Comparison of ENCODE assay signal across 9 mouse cellular contexts in the genomic region with DNA sequence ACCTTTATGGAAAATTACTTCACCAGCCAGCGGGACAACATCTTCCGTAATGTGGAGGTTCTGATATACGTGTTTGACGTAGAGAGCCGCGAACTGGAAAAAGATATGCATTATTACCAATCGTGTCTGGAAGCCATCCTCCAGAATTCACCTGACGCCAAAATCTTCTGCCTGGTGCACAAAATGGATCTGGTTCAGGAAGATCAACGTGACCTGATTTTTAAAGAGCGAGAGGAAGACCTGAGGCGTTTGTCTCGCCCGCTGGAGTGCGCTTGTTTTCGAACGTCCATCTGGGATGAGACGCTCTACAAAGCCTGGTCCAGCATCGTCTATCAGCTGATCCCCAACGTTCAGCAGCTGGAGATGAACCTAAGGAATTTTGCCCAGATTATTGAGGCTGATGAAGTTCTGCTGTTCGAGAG. TPM values are rescaled to one million over a fixed set of nuclear protein-coding genes. Genes with fewer than 3 reads are reported as not detected.
A peak's percentile ranks its signal among the peaks of the same experiment; 100 is the strongest.
DNase-seq lines count a peak whose midpoint lies in the region; ATAC-seq and TF ChIP-seq lines count a peak whose summit lies in the region.
"Had no signal": no experiment of that assay in that cellular context is flagged by ENCODE, and none has a peak within 500 bp of the region (broad histone marks: within the 10 kb centered on the region; RNA-seq: fewer than 3 reads in every experiment).

No protein-coding gene starts in this region.

- no peak for ATAC-seq in midbrain, embryonic 12.5 days (ENCODE audit: low FRiP score, low read depth)

- intact Hi-C loops in gastrocnemius, postnatal 36 days (cut with DNase I) = loop anchor here (5.0 kb wide), 1 partner anchor 36 kb away; the partner anchor contains the start of gene Haus6

- peaks cover 35% of the 10 kb centered on the region for H3K4me1 ChIP-seq in E14TG2a.4 (replicated peaks; ENCODE audit: low read depth, low read length)
- H3K4me1 ChIP-seq in hindbrain, embryonic 10.5 days (replicated peaks) = peaks cover 28% of the 10 kb centered on the region
- peaks cover 21% of the 10 kb centered on the region for H3K4me1 ChIP-seq in limb, embryonic 10.5 days
- peaks cover 24% of the 10 kb centered on the region for H3K4me1 ChIP-seq in midbrain, embryonic 12.5 days

- under 1% methylated on average over 20 of the region's 20 CpGs for WGBS in hindbrain, embryonic 10.5 days
- under 1% methylated on average over 20 of the region's 20 CpGs for WGBS in limb, embryonic 10.5 days
- under 1% methylated on average over 20 of the region's 20 CpGs for WGBS in midbrain, embryonic 12.5 days

- peak overlapping the region; percentile 62 for H3K4me2 ChIP-seq in midbrain, embryonic 12.5 days (replicated peaks)

- H3K36me3 ChIP-seq in E14TG2a.4 (ENCODE audit: insufficient read depth, low read length) = peaks cover 47% of the 10 kb centered on the region
- H3K36me3 ChIP-seq in hindbrain, embryonic 10.5 days = peaks cover 27% of the 10 kb centered on the region
- peaks cover 35% of the 10 kb centered on the region for H3K36me3 ChIP-seq in limb, embryonic 10.5 days
- H3K36me3 ChIP-seq in midbrain, embryonic 12.5 days = peaks cover 12% of the 10 kb centered on the region

- peak overlapping the region; percentile 98 for H3K27ac ChIP-seq in hindbrain, embryonic 10.5 days
- peak overlapping the region; percentile 94 for H3K27ac ChIP-seq in limb, embryonic 10.5 days
- peak overlapping the region; percentile 97 for H3K27ac ChIP-seq in midbrain, embryonic 12.5 days (replicated peaks)

- H3K9me3 ChIP-seq in E14TG2a.4 (ENCODE audit: low read length) = no peaks in the 10 kb centered on the region
- no peaks in the 10 kb centered on the region for H3K9me3 ChIP-seq in hindbrain, embryonic 10.5 days
- H3K9me3 ChIP-seq in limb, embryonic 10.5 days (replicated peaks) = no peaks in the 10 kb centered on the region
- no peaks in the 10 kb centered on the region for H3K9me3 ChIP-seq in midbrain, embryonic 12.5 days

- no peak for TF ChIP-seq CTCF in E14TG2a.4 (conservative IDR thresholded peaks at IDR 0.05; ENCODE audit: low read length)

- H3K9ac ChIP-seq in midbrain, embryonic 12.5 days (replicated peaks) = peak overlapping the region; percentile 93

- peak overlapping the region; percentile 97 for H3K4me3 ChIP-seq in E14TG2a.4 (replicated peaks; ENCODE audit: low read length)
- H3K4me3 ChIP-seq in hindbrain, embryonic 10.5 days = peak overlapping the region; percentile 93
- peak overlapping the region; percentile 75 for H3K4me3 ChIP-seq in limb, embryonic 10.5 days
- H3K4me3 ChIP-seq in midbrain, embryonic 12.5 days = peak overlapping the region; percentile 87

- peak; percentile 10 for DNase-seq in gastrocnemius, postnatal 10 days
- DNase-seq in gastrocnemius, postnatal 36 days = no peak
- peak; percentile 26 for DNase-seq in embryo, embryonic 11.5 days (ENCODE audit: low read depth, low spot score)
- DNase-seq in hindbrain, embryonic 10.5 days (ENCODE audit: low spot score) = peak; percentile 49
- DNase-seq in limb, embryonic 10.5 days (ENCODE audit: low spot score) = peak; percentile 55
- no peak for DNase-seq in T-cell, adult 2 months (ENCODE audit: low spot score)

- no peaks in the 10 kb centered on the region for H3K27me3 ChIP-seq in E14TG2a.4 (ENCODE audit: insufficient read depth, low read length)
- H3K27me3 ChIP-seq in hindbrain, embryonic 10.5 days (ENCODE audit: insufficient read depth, poor library complexity, severe bottlenecking) = no peaks in the 10 kb centered on the region
- H3K27me3 ChIP-seq in limb, embryonic 10.5 days (ENCODE audit: low read depth, poor library complexity, severe bottlenecking) = no peaks in the 10 kb centered on the region
- H3K27me3 ChIP-seq in midbrain, embryonic 12.5 days = no peaks in the 10 kb centered on the region

RNA-seq across cellular contexts. Expression of gene Rraga, which starts 0.7 kb away (rescaled TPM):
- total RNA-seq in gastrocnemius, postnatal 10 days (2021) = 10 to 100 TPM; 54.1 to 55.2 TPM
- total RNA-seq in gastrocnemius, postnatal 36 days (2021) = 10 to 100 TPM; 43.1 to 48.5 TPM
- polyA plus RNA-seq in hindbrain, embryonic 10.5 days (2016; fragmentation: Nextera tagmentation; extraction: Ambion mirVana) = 64.2 and 73.6 TPM in 2 replicates
- polyA plus RNA-seq in limb, embryonic 10.5 days (2016; fragmentation: Nextera tagmentation; extraction: Ambion mirVana) = 46.3 and 48.5 TPM in 2 replicates
- 76.0 and 85.0 TPM in 2 replicates for polyA plus RNA-seq in midbrain, embryonic 12.5 days (2016; fragmentation: Nextera tagmentation; extraction: Ambion mirVana)

RNA-seq across cellular contexts. Expression of gene Saxo1, which starts 18.0 kb away (rescaled TPM):
- total RNA-seq in gastrocnemius, postnatal 10 days (2021) = not detected
- total RNA-seq in gastrocnemius, postnatal 36 days (2021) = not detected
- polyA plus RNA-seq in hindbrain, embryonic 10.5 days (2016; fragmentation: Nextera tagmentation; extraction: Ambion mirVana) = not detected in 2 replicates
- polyA plus RNA-seq in limb, embryonic 10.5 days (2016; fragmentation: Nextera tagmentation; extraction: Ambion mirVana) = not detected in 2 replicates
- polyA plus RNA-seq in midbrain, embryonic 12.5 days (2016; fragmentation: Nextera tagmentation; extraction: Ambion mirVana) = not detected in 2 replicates
- total RNA-seq: adrenal gland, adult 18-20 months had no signal

RNA-seq across cellular contexts. Expression of gene Haus6, which starts 35.7 kb away (rescaled TPM):
- 1 to 10 TPM; 5.7 to 6.9 TPM for total RNA-seq in gastrocnemius, postnatal 10 days (2021)
- total RNA-seq in gastrocnemius, postnatal 36 days (2021) = 1 to 10 TPM; 4.6 to 5.7 TPM
- 21.0 and 27.9 TPM in 2 replicates for polyA plus RNA-seq in hindbrain, embryonic 10.5 days (2016; fragmentation: Nextera tagmentation; extraction: Ambion mirVana)
- polyA plus RNA-seq in limb, embryonic 10.5 days (2016; fragmentation: Nextera tagmentation; extraction: Ambion mirVana) = 30.1 and 30.9 TPM in 2 replicates
- 21.6 and 24.1 TPM in 2 replicates for polyA plus RNA-seq in midbrain, embryonic 12.5 days (2016; fragmentation: Nextera tagmentation; extraction: Ambion mirVana)

Comparison
In these comparisons a context has a peak if more than half of its experiments do, and no peak if none do; other contexts are left out.
1. DNase-seq: peak in gastrocnemius, postnatal 10 days (single experiment), embryo, embryonic 11.5 days (single experiment), hindbrain, embryonic 10.5 days (single experiment) and limb, embryonic 10.5 days (single experiment); none in gastrocnemius, postnatal 36 days (0 of 2) and T-cell, adult 2 months (single experiment).
2. Peak in every context shown above with its lines, with median percentiles within 50 percentile points of each other: H3K4me3 ChIP-seq and H3K27ac ChIP-seq.